Mouse (Mus musculus) midbrain, embryonic 11.5 days (tissue): ENCODE measurements at regions not wholly inside any gene's neighbourhood (a gene's known extent, or its start where the extent isn't known, plus 50 kb on each side); places are given as distances from the start of the nearest gene placed in this dataset.

Source experiments
- ATAC-seq: fragments of 200-750 bp; cut with Nextera tagmentation; 2 replicates; pipeline ENCODE4 v1.8.0; 2017; ENCODE audit warnings: moderate TSS enrichment, moderate library complexity; ENCODE audit not compliant: low FRiP score
- DNase-seq: peaks from one replicate; pipeline ENCODE4 v3.0.0; 2015; ENCODE audit warnings: low spot score; ENCODE audit errors: missing footprints
- H3K27ac ChIP-seq: fragments of 300-500 bp; sonication (generic); 2 replicates; pipeline ENCODE4 v1.5.1; 2014; ENCODE audit warnings: low read depth, low read length
- H3K27me3 ChIP-seq: fragments of 300-500 bp; sonication (generic); 2 replicates; pipeline ENCODE4 v1.6.1; 2014; ENCODE audit warnings: mild to moderate bottlenecking, low read length, moderate library complexity, mixed read lengths; ENCODE audit not compliant: control insufficient read depth, insufficient read depth
- H3K36me3 ChIP-seq: fragments of 300-500 bp; sonication (generic); 2 replicates; pipeline ENCODE4 v1.6.1; 2014; ENCODE audit warnings: mild to moderate bottlenecking, low read length, moderate library complexity, mixed read lengths; ENCODE audit not compliant: control insufficient read depth, insufficient read depth
- H3K4me1 ChIP-seq: fragments of 300-500 bp; sonication (generic); 2 replicates; pipeline ENCODE4 v1.6.1; 2014; ENCODE audit warnings: low read length; ENCODE audit not compliant: control insufficient read depth, insufficient read depth
- H3K4me2 ChIP-seq: fragments of 300-500 bp; sonication (generic); 2 replicates; pipeline ENCODE4 v1.6.1; 2014; ENCODE audit warnings: mild to moderate bottlenecking, moderate library complexity
- H3K4me3 ChIP-seq: fragments of 300-500 bp; sonication (generic); 2 replicates; pipeline ENCODE4 v1.5.1; 2014; ENCODE audit warnings: low read depth, low read length
- H3K9ac ChIP-seq: fragments of 300-500 bp; sonication (generic); 2 replicates; pipeline ENCODE4 v1.6.1; 2014; ENCODE audit warnings: low read length
- H3K9me3 ChIP-seq: fragments of 300-500 bp; sonication (generic); 2 replicates; pipeline ENCODE4 v1.6.1; 2016; ENCODE audit warnings: low read length; ENCODE audit not compliant: control insufficient read depth
- WGBS: fragments of 180-500 bp; shearing (Covaris S2); extraction: QIAGEN DNeasy Blood & Tissue Kit; methylation state at CpG from one replicate; pipeline ENCODE4 v1.1.7; 2014; 5-methylcytosine and 5-hydroxymethylcytosine counted together

GRCm38 (mm10) chr10:16714526-16714925, 1008.5 kb upstream of the Cited2 start:
- no peak overlapping the region for H3K27ac ChIP-seq
- ATAC-seq (no peak), DNase-seq (no peak)
- H3K9ac ChIP-seq = no peak overlapping the region
- no peaks in the 10 kb centered on the region for H3K9me3 ChIP-seq
- H3K4me1 ChIP-seq = no peaks in the 10 kb centered on the region
- H3K4me2 ChIP-seq = no peak overlapping the region
- no peaks in the 10 kb centered on the region for H3K27me3 ChIP-seq
- 89% methylated on average over 2 of the region's 2 CpGs for WGBS
- no peak overlapping the region for H3K4me3 ChIP-seq
- H3K36me3 ChIP-seq = no peaks in the 10 kb centered on the region

GRCm38 (mm10) chr10:16742246-16742645, 980.8 kb upstream of the Cited2 start:
- Histone ChIP-seq H3K27ac (no peak overlapping the region), H3K4me1 (no peaks in the 10 kb centered on the region), H3K9me3 (no peaks in the 10 kb centered on the region), H3K27me3 (no peaks in the 10 kb centered on the region), H3K4me2 (no peak overlapping the region), H3K4me3 (no peak overlapping the region), H3K9ac (no peak overlapping the region), H3K36me3 (no peaks in the 10 kb centered on the region)
- DNase-seq (no peak), ATAC-seq (no peak)

- no peak overlapping the region for H3K4me3 ChIP-seq
- no peaks in the 10 kb centered on the region for H3K4me1 ChIP-seq
- no peak overlapping the region for H3K9ac ChIP-seq
- DNase-seq (no peak), ATAC-seq (no peak)
- no peaks in the 10 kb centered on the region for H3K9me3 ChIP-seq
- no peaks in the 10 kb centered on the region for H3K27me3 ChIP-seq
- no peak overlapping the region for H3K4me2 ChIP-seq
- H3K27ac ChIP-seq = no peak overlapping the region
- H3K36me3 ChIP-seq = no peaks in the 10 kb centered on the region
Measured at GRCm38 (mm10) chr10:16751546-16751945, 971.5 kb upstream of the Cited2 start.

DNA sequence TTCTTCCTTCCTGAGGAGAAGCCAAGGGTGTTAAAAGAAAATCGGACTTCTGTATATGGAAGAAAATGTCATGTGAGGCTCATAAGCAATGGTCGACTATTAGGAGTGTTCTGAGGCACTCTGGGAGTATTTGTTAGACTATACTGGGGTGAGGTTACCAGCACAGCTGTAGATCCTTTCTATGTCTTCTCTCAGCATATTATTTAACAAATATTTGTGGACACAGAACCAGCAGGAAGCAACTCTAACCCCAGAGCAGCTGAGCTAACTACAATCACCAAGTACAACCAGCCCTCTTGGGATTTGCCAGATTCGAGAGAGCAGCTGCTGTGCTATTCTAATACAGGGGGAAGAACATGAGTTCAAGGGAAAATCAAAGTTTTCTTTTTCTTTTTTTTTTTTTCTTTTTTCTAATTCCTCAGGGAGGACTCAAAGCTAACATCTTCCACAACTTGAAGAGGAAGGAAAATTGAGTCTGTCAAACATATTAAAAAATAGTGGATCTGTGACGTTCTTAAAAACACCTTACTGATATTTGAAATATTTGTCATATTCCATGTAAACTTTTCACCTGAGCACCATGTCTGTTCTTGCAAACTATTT, 933.3 kb upstream of the Cited2 start:
- ATAC-seq = no peak
- Histone ChIP-seq H3K4me2 (no peak overlapping the region), H3K9me3 (no peaks in the 10 kb centered on the region), H3K9ac (no peak overlapping the region), H3K36me3 (no peaks in the 10 kb centered on the region), H3K4me1 (no peaks in the 10 kb centered on the region), H3K4me3 (no peak overlapping the region), H3K27ac (no peak overlapping the region), H3K27me3 (no peaks in the 10 kb centered on the region)
- 65% methylated on average over 4 of the region's 4 CpGs for whole genome bisulfite sequencing
- no peak for DNase-seq

GRCm38 (mm10) chr10:16803978-16804377, 919.0 kb upstream of the Cited2 start:
- Histone ChIP-seq H3K9me3 (no peaks in the 10 kb centered on the region), H3K27ac (no peak overlapping the region), H3K27me3 (no peaks in the 10 kb centered on the region), H3K4me1 (no peaks in the 10 kb centered on the region), H3K4me2 (no peak overlapping the region), H3K4me3 (no peak overlapping the region), H3K36me3 (no peaks in the 10 kb centered on the region), H3K9ac (no peak overlapping the region)
- WGBS = 85% methylated on average over 2 of the region's 2 CpGs
- ATAC-seq (no peak), DNase-seq (no peak)

DNA sequence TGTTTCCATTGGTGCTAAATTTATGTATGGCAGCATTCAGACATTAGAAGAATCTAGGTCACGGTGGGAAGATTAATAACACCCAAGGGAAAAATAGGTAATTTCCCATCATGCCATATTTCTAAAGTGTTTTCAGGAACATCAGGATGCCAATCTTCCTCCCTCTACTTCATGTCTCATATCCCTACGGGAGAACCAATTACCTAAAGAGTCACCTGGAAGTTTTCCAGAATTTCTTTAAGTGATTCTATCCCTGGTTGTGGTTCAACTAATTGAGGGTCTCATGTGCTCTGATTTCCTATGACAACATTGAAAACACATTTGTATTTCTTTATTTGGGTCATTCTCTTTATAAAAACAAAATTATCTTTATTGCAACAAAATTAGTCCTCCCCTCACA, 912.3 kb upstream of the Cited2 start:
- no peak for ATAC-seq
- H3K36me3 ChIP-seq = no peaks in the 10 kb centered on the region
- H3K9me3 ChIP-seq = no peaks in the 10 kb centered on the region
- no peaks in the 10 kb centered on the region for H3K4me1 ChIP-seq
- DNase-seq = no peak
- H3K4me3 ChIP-seq = no peak overlapping the region
- H3K27ac ChIP-seq = no peak overlapping the region
- H3K9ac ChIP-seq = no peak overlapping the region
- WGBS = 87% methylated on average over 2 of the region's 2 CpGs
- no peaks in the 10 kb centered on the region for H3K27me3 ChIP-seq
- H3K4me2 ChIP-seq = no peak overlapping the region

DNA sequence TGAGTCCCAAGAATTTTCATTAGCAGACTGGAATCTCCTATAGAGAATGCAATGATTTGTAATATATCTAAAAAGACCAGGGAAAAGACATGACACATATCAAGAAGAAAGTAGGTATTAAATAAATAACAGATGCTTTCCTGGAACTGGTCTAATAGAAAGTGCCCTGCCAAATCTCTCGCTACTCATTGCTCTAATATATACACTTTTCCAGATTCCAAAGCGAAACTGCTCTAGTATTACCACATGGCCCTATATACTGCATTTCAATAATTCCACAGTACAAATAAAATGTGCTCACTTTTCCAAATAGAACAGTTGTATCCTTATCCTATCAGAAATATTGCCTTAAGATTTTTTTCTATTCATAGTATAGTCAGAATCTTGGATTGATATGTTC, 909.0 kb upstream of the Cited2 start:
- no peaks in the 10 kb centered on the region for H3K9me3 ChIP-seq
- H3K27ac ChIP-seq = no peak overlapping the region
- DNase-seq (peak; percentile 2), ATAC-seq (no peak)
- no peaks in the 10 kb centered on the region for H3K4me1 ChIP-seq
- no peaks in the 10 kb centered on the region for H3K27me3 ChIP-seq
- 94% methylated on average over 2 of the region's 2 CpGs for WGBS
- H3K36me3 ChIP-seq = no peaks in the 10 kb centered on the region
- no peak overlapping the region for H3K9ac ChIP-seq
- H3K4me2 ChIP-seq = no peak overlapping the region
- H3K4me3 ChIP-seq = no peak overlapping the region

DNA sequence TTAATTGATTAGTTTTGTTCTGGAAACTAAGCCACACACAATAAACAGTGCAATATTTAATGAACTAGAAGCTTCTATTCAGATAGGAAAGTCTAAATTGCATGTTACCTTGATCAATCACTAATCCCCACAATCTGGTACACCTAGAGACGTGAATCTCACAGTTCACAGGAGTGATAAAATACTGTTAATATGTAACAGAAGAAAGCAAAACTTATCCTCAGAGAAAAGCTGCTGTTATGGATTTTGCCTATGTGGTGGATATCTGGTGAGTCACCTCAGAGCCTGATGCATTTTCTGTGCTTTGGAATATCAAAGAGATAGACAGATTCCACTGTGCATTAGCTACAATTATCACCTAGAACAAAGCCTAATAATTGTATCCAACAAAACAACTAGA, 861.5 kb upstream of the Cited2 start:
- Histone ChIP-seq H3K4me1 (no peaks in the 10 kb centered on the region), H3K27me3 (no peaks in the 10 kb centered on the region), H3K9me3 (no peaks in the 10 kb centered on the region), H3K4me3 (no peak overlapping the region), H3K4me2 (no peak overlapping the region), H3K27ac (no peak overlapping the region), H3K36me3 (no peaks in the 10 kb centered on the region), H3K9ac (no peak overlapping the region)
- WGBS = 78% methylated on average over 1 of the region's 1 CpGs
- ATAC-seq = no peak
- DNase-seq = no peak

DNA sequence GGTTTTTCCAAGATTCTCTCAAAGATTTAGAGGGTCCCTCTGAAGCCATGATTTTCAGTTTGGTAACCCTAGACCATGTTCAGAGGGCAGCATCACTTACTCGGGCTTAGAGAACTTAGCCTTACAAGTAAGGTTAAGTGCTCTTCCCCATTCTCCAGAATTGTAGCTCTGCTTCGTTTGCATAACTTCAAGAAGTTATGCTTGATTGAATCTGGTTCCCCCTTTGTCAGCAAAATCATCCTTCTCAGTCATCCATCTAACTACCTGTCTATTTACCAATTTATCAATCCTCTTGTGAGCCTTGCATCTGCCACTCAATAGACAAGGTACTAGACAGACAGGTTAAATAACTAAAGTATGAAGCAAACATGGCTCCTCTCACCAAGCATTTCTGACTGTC, 856.1 kb upstream of the Cited2 start:
- ATAC-seq (no peak), DNase-seq (no peak)
- Histone ChIP-seq H3K4me3 (no peak overlapping the region), H3K36me3 (no peaks in the 10 kb centered on the region), H3K4me2 (no peak overlapping the region), H3K27ac (no peak overlapping the region), H3K4me1 (no peaks in the 10 kb centered on the region), H3K27me3 (no peaks in the 10 kb centered on the region), H3K9ac (no peak overlapping the region), H3K9me3 (no peaks in the 10 kb centered on the region)
- WGBS = 75% methylated on average over 2 of the region's 2 CpGs

- ATAC-seq (no peak), DNase-seq (no peak)
- no peaks in the 10 kb centered on the region for H3K9me3 ChIP-seq
- no peak overlapping the region for H3K4me3 ChIP-seq
- WGBS = 75% methylated on average over 3 of the region's 3 CpGs
- H3K36me3 ChIP-seq = no peaks in the 10 kb centered on the region
- H3K4me2 ChIP-seq = no peak overlapping the region
- H3K9ac ChIP-seq = no peak overlapping the region
- H3K27me3 ChIP-seq = no peaks in the 10 kb centered on the region
- no peak overlapping the region for H3K27ac ChIP-seq
- H3K4me1 ChIP-seq = no peaks in the 10 kb centered on the region
Measured at GRCm38 (mm10) chr10:16874131-16874530, 848.9 kb upstream of the Cited2 start.
